Comparison of ENCODE assay signal across 16 mouse cellular contexts in genomic region chr1:38067276-38067675, GRCm38 (mm10).
A peak's percentile ranks its signal among the peaks of the same experiment; 100 is the strongest.
DNase-seq lines count a peak whose midpoint lies in the region; ATAC-seq lines count a peak whose summit lies in the region.
"Had no signal": no experiment of that assay in that cellular context is flagged by ENCODE, and none has a peak within 500 bp of the region (broad histone marks: within the 10 kb centered on the region; RNA-seq: fewer than 3 reads in every experiment).

No protein-coding gene starts in this region.

- no peak for ATAC-seq in cerebellum, adult (ENCODE audit: insufficient number of reproducible peaks, low FRiP score, low TSS enrichment)
- ATAC-seq: forebrain, embryonic 14.5 days; forebrain, postnatal 0 days; intestine, postnatal 0 days; Patski had no signal

- DNase-seq in cerebellum, adult 11-12 months, result peak; percentile 32
- DNase-seq in cerebellum, postnatal 4 days (ENCODE audit: low spot score in 2 of 2), result no peak
- peak; percentile 32 for DNase-seq in cerebellum, adult 9-10 months
- peak; percentile 15 to 42 for DNase-seq in cerebellum, postnatal 14 days
- DNase-seq in thymus, postnatal 10 days (ENCODE audit: low spot score in 2 of 2), result no peak
- no peak for DNase-seq in spleen, postnatal 36 days (ENCODE audit: low spot score in 2 of 2)
- DNase-seq: adrenal gland, postnatal 10 days; adrenal gland, postnatal 36 days; forebrain, postnatal 0 days; gastrocnemius, postnatal 25 days; heart, adult 2 months; kidney, adult 2 months had no signal

Comparison
In these comparisons a context has a peak if more than half of its experiments do, and no peak if none do; other contexts are left out.
1. DNase-seq: peak in cerebellum, adult 11-12 months (single experiment), cerebellum, adult 9-10 months (single experiment) and cerebellum, postnatal 14 days (2 of 2); none in cerebellum, postnatal 4 days (0 of 2), thymus, postnatal 10 days (0 of 2) and spleen, postnatal 36 days (0 of 2).